Mouse (Mus musculus): ENCODE measurements around the gene Jak1. TPM values are rescaled to one million over a fixed set of nuclear protein-coding genes. Genes with fewer than 3 reads are reported as not detected.

Gene Jak1
- polyA plus RNA-seq, 1 experiment from 2014 or later, result 80.0 TPM

- no peak overlapping the region for H3K9ac ChIP-seq (ENCODE audit: low read depth, low read length)
- WGBS, result 53% methylated on average over 4 of the region's 4 CpGs
- no peaks in the 10 kb centered on the region for H3K27me3 ChIP-seq (replicated peaks; ENCODE audit: control insufficient read depth, insufficient read depth, low read length)
- ATAC-seq (replicated peaks; ENCODE audit: low FRiP score) (no peak; the same call in 1 of the 2 replicates), DNase-seq (ENCODE audit: low spot score) (no peak)
- H3K9me3 ChIP-seq (ENCODE audit: control insufficient read depth, low read length), result no peaks in the 10 kb centered on the region
- H3K4me2 ChIP-seq, result no peak overlapping the region
- no peaks in the 10 kb centered on the region for H3K36me3 ChIP-seq (ENCODE audit: control insufficient read depth, insufficient read depth, low read length)
- no peak overlapping the region for H3K4me3 ChIP-seq (ENCODE audit: low read depth, low read length)
- H3K4me1 ChIP-seq (replicated peaks; ENCODE audit: control insufficient read depth, insufficient read depth, low read length), result peaks cover 40% of the 10 kb centered on the region
- H3K27ac ChIP-seq (ENCODE audit: low read depth, low read length), result no peak overlapping the region
Measured at GRCm38 (mm10) chr4:101238589-101238988, 26.5 kb downstream of the Jak1 start.

- DNase-seq (ENCODE audit: low spot score), result no peak
- WGBS, result 70% methylated on average over 6 of the region's 6 CpGs
- Histone ChIP-seq H3K9ac (ENCODE audit: low read depth, low read length) (no peak overlapping the region), H3K27ac (ENCODE audit: low read depth, low read length) (no peak overlapping the region), H3K36me3 (ENCODE audit: control insufficient read depth, insufficient read depth, low read length) (no peaks in the 10 kb centered on the region), H3K4me1 (replicated peaks; ENCODE audit: control insufficient read depth, insufficient read depth, low read length) (peaks cover 40% of the 10 kb centered on the region), H3K27me3 (replicated peaks; ENCODE audit: control insufficient read depth, insufficient read depth, low read length) (no peaks in the 10 kb centered on the region), H3K4me3 (ENCODE audit: low read depth, low read length) (no peak overlapping the region), H3K9me3 (ENCODE audit: control insufficient read depth, low read length) (no peaks in the 10 kb centered on the region), H3K4me2 (no peak overlapping the region)
- no peak for ATAC-seq (replicated peaks; ENCODE audit: low FRiP score)
Measured at GRCm38 (mm10) chr4:101236797-101237196, 28.3 kb downstream of the Jak1 start.

- no peak overlapping the region for H3K9ac ChIP-seq (ENCODE audit: low read depth, low read length)
- H3K27ac ChIP-seq (ENCODE audit: low read depth, low read length), result peak overlapping the region; percentile 26
- H3K9me3 ChIP-seq (ENCODE audit: control insufficient read depth, low read length), result no peaks in the 10 kb centered on the region
- 89% methylated on average over 1 of the region's 1 CpGs for WGBS
- peaks cover 40% of the 10 kb centered on the region for H3K4me1 ChIP-seq (replicated peaks; ENCODE audit: control insufficient read depth, insufficient read depth, low read length)
- H3K36me3 ChIP-seq (ENCODE audit: control insufficient read depth, insufficient read depth, low read length), result no peaks in the 10 kb centered on the region
- H3K4me2 ChIP-seq, result no peak overlapping the region
- DNase-seq (ENCODE audit: low spot score), result no peak
- H3K27me3 ChIP-seq (replicated peaks; ENCODE audit: control insufficient read depth, insufficient read depth, low read length), result no peaks in the 10 kb centered on the region
- peak; percentile 58; the same call in 1 of the 2 replicates for ATAC-seq (replicated peaks; ENCODE audit: low FRiP score)
- H3K4me3 ChIP-seq (ENCODE audit: low read depth, low read length), result no peak overlapping the region
Measured at GRCm38 (mm10) chr4:101235964-101236363, 29.1 kb downstream of the Jak1 start.

- Histone ChIP-seq H3K4me2 (no peak overlapping the region), H3K27me3 (replicated peaks; ENCODE audit: control insufficient read depth, insufficient read depth, low read length) (no peaks in the 10 kb centered on the region), H3K4me1 (replicated peaks; ENCODE audit: control insufficient read depth, insufficient read depth, low read length) (peaks cover 36% of the 10 kb centered on the region), H3K9me3 (ENCODE audit: control insufficient read depth, low read length) (no peaks in the 10 kb centered on the region), H3K9ac (ENCODE audit: low read depth, low read length) (no peak overlapping the region), H3K36me3 (ENCODE audit: control insufficient read depth, insufficient read depth, low read length) (no peaks in the 10 kb centered on the region), H3K4me3 (ENCODE audit: low read depth, low read length) (no peak overlapping the region), H3K27ac (ENCODE audit: low read depth, low read length) (no peak overlapping the region)
- no peak for DNase-seq (ENCODE audit: low spot score)
- ATAC-seq (replicated peaks; ENCODE audit: low FRiP score), result no peak
- 70% methylated on average over 1 of the region's 1 CpGs for WGBS
Measured at GRCm38 (mm10) chr4:101234753-101235152, 30.3 kb downstream of the Jak1 start.

GRCm38 (mm10) chr4:101234332-101234731 lies 30.8 kb downstream of the Jak1 start:
- 58% methylated on average over 1 of the region's 1 CpGs for WGBS
- ATAC-seq (replicated peaks; ENCODE audit: low FRiP score), result no peak
- H3K9ac ChIP-seq (ENCODE audit: low read depth, low read length), result no peak overlapping the region
- DNase-seq (ENCODE audit: low spot score), result no peak
- no peaks in the 10 kb centered on the region for H3K9me3 ChIP-seq (ENCODE audit: control insufficient read depth, low read length)
- H3K4me2 ChIP-seq, result no peak overlapping the region
- H3K4me1 ChIP-seq (replicated peaks; ENCODE audit: control insufficient read depth, insufficient read depth, low read length), result peaks cover 32% of the 10 kb centered on the region
- H3K27ac ChIP-seq (ENCODE audit: low read depth, low read length), result no peak overlapping the region
- no peak overlapping the region for H3K4me3 ChIP-seq (ENCODE audit: low read depth, low read length)
- H3K27me3 ChIP-seq (replicated peaks; ENCODE audit: control insufficient read depth, insufficient read depth, low read length), result no peaks in the 10 kb centered on the region
- no peaks in the 10 kb centered on the region for H3K36me3 ChIP-seq (ENCODE audit: control insufficient read depth, insufficient read depth, low read length)

- Histone ChIP-seq H3K9ac (ENCODE audit: low read depth, low read length) (no peak overlapping the region), H3K27me3 (replicated peaks; ENCODE audit: control insufficient read depth, insufficient read depth, low read length) (no peaks in the 10 kb centered on the region), H3K9me3 (ENCODE audit: control insufficient read depth, low read length) (no peaks in the 10 kb centered on the region), H3K4me3 (ENCODE audit: low read depth, low read length) (no peak overlapping the region), H3K4me2 (no peak overlapping the region), H3K4me1 (replicated peaks; ENCODE audit: control insufficient read depth, insufficient read depth, low read length) (peaks cover 24% of the 10 kb centered on the region), H3K27ac (ENCODE audit: low read depth, low read length) (no peak overlapping the region), H3K36me3 (ENCODE audit: control insufficient read depth, insufficient read depth, low read length) (no peaks in the 10 kb centered on the region)
- 81% methylated on average over 2 of the region's 2 CpGs for WGBS
- ATAC-seq (replicated peaks; ENCODE audit: low FRiP score), result no peak
- DNase-seq (ENCODE audit: low spot score), result peak; percentile 3
Measured at GRCm38 (mm10) chr4:101230621-101231020, 34.5 kb downstream of the Jak1 start.

- whole genome bisulfite sequencing, result 74% methylated on average over 3 of the region's 3 CpGs
- no peak overlapping the region for H3K27ac ChIP-seq (ENCODE audit: low read depth, low read length)
- ATAC-seq (replicated peaks; ENCODE audit: low FRiP score), result no peak; the same call in 1 of the 2 replicates
Measured at GRCm38 (mm10) chr4:101227398-101227797, 37.7 kb downstream of the Jak1 start.

GRCm38 (mm10) chr4:101225984-101226383 lies 39.1 kb downstream of the Jak1 start:
- Histone ChIP-seq H3K27ac (ENCODE audit: low read depth, low read length) (no peak overlapping the region), H3K27me3 (replicated peaks; ENCODE audit: control insufficient read depth, insufficient read depth, low read length) (no peaks in the 10 kb centered on the region), H3K4me3 (ENCODE audit: low read depth, low read length) (no peak overlapping the region), H3K4me2 (no peak overlapping the region), H3K4me1 (replicated peaks; ENCODE audit: control insufficient read depth, insufficient read depth, low read length) (0 out of 2 replicates have a peak, but pooled peaks cover 10% of the 10 kb centered on the region), H3K9ac (ENCODE audit: low read depth, low read length) (no peak overlapping the region), H3K36me3 (ENCODE audit: control insufficient read depth, insufficient read depth, low read length) (no peaks in the 10 kb centered on the region), H3K9me3 (ENCODE audit: control insufficient read depth, low read length) (no peaks in the 10 kb centered on the region)
- peak; percentile 19 for DNase-seq (ENCODE audit: low spot score)
- no peak for ATAC-seq (replicated peaks; ENCODE audit: low FRiP score)
- WGBS, result 84% methylated on average over 5 of the region's 5 CpGs

More at GRCm38 (mm10) chr4:101227398-101227797, 37.7 kb downstream of the Jak1 start:
- no peaks in the 10 kb centered on the region for H3K36me3 ChIP-seq (ENCODE audit: control insufficient read depth, insufficient read depth, low read length)
- H3K4me1 ChIP-seq (replicated peaks; ENCODE audit: control insufficient read depth, insufficient read depth, low read length), result 0 out of 2 replicates have a peak, but pooled peaks cover 10% of the 10 kb centered on the region
- H3K4me2 ChIP-seq, result no peak overlapping the region
- DNase-seq (ENCODE audit: low spot score), result no peak
- no peaks in the 10 kb centered on the region for H3K9me3 ChIP-seq (ENCODE audit: control insufficient read depth, low read length)
- no peaks in the 10 kb centered on the region for H3K27me3 ChIP-seq (replicated peaks; ENCODE audit: control insufficient read depth, insufficient read depth, low read length)
- H3K4me3 ChIP-seq (ENCODE audit: low read depth, low read length), result no peak overlapping the region
- H3K9ac ChIP-seq (ENCODE audit: low read depth, low read length), result no peak overlapping the region

GRCm38 (mm10) chr4:101220946-101221345 lies 44.1 kb downstream of the Jak1 start:
- peak; percentile 10 for DNase-seq (ENCODE audit: low spot score)
- no peaks in the 10 kb centered on the region for H3K27me3 ChIP-seq (replicated peaks; ENCODE audit: control insufficient read depth, insufficient read depth, low read length)
- no peak overlapping the region for H3K27ac ChIP-seq (ENCODE audit: low read depth, low read length)
- ATAC-seq (replicated peaks; ENCODE audit: low FRiP score), result no peak
- H3K4me3 ChIP-seq (ENCODE audit: low read depth, low read length), result no peak overlapping the region
- peaks cover 8% of the 10 kb centered on the region for H3K4me1 ChIP-seq (replicated peaks; ENCODE audit: control insufficient read depth, insufficient read depth, low read length)
- H3K9me3 ChIP-seq (ENCODE audit: control insufficient read depth, low read length), result no peaks in the 10 kb centered on the region
- no peak overlapping the region for H3K9ac ChIP-seq (ENCODE audit: low read depth, low read length)
- no peaks in the 10 kb centered on the region for H3K36me3 ChIP-seq (ENCODE audit: control insufficient read depth, insufficient read depth, low read length)
- 87% methylated on average over 2 of the region's 2 CpGs for whole genome bisulfite sequencing
- H3K4me2 ChIP-seq, result no peak overlapping the region
